Mouse (Mus musculus) monocyte, adult 2 months (primary cell): ENCODE measurements around the gene Gsdme.

Source experiments
- DNase-seq, 2 experiments: peaks; one replicate each; pipeline ENCODE4 v3.0.0; 2022; ENCODE audit warnings: low spot score in 2 of 2, low read depth in 1 of 2

Gsdme gene

GRCm38 (mm10) chr6:50263670-50264069 is at the start of gene Gsdme:
Gene Gsdme (minus strand): TSS chr6:50263862.
- no peak for DNase-seq

- DNase-seq = peak in 1 of 2 experiments; percentile 37
Measured at GRCm38 (mm10) chr6:50312647-50313046, 49.0 kb upstream of the Gsdme start.

DNA sequence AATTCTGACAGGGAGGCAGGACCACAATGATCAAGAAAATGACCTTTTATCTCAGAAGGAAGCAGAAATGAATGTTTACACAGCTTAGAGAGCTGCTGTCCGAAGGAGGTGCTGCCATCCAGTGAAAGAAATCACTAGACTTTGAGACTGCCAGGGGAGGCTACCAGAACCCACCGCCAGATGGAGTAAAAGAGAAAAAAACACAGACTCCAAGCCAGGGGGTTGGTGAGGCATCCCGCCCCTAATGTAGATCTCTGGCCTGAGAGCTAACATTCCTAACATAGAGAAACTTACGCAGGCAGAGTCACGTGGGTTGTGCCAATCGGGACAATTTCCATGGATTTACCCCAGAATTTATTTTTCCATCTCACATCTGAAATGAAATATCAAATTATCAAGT is 45.4 kb upstream of the Gsdme start:
- no peak for DNase-seq

- peak in 1 of 2 experiments; percentile 12 for DNase-seq
Measured at GRCm38 (mm10) chr6:50306625-50307024, 43.0 kb upstream of the Gsdme start.

DNA sequence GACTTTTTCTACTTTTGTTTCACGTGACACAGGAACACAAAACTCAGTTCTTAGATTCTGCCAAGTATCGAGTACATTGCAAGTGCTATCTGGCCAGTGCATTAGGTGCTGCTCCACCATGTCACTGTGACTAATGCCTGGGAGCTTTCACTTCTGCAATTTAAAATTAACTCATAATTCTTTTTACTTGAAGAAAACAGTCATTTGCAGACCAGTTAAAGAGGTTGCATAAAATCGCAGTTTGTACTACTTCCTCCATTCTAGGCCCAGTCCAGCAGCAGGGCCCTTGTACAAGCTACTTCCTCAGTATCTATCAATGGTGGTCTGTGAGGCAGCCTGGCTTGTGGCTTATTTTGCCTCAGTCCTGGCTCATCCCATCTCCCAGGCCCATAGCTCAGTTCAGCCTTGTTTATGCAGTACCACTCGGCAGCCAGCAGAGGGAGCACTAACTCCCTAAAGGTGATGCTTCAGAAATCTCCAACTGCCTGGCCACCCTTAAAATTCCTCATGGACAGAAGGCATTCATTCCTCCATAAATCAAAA is 41.4 kb upstream of the Gsdme start:
- peak; percentile 68 to 71 for DNase-seq

DNA sequence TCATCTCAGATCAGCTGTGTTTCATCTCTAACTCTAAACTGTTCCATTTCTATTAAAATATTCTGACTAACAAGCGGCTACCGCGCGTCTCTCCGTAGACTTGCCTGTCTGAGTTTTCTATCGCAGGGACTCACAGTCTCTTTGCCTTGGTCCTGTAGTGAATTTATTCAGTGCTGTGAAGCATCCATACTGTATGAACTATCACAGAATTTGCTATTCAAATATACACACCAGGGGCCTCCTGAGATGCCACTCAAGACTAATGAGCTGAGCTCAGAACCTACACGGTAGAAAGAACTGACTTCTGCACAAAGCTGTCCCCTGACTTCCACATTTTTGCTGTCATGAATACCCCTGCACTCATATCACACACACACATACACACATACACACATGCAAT is 37.5 kb upstream of the Gsdme start:
- DNase-seq = no peak

GRCm38 (mm10) chr6:50300622-50301021 is 37.0 kb upstream of the Gsdme start:
- DNase-seq = no peak

DNA sequence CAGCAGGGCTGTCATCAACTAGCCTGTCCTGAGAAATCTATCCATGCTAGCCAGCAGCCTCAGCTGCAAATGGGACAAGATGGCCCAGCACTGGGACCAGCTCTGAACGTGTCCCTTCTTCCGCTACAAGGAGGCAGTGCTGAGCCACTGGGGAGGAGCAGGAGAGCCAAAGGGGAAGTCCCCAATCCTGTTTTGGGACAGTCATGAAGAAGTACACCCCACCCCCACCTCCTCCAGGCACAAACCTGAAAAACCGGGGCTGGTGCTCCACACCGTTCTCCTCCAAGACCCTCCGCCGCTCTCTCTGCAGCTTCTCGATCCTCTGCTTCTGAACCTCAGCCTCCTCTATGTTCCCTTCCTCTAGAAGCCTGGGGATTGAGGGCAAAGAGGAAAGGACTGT is 35.4 kb upstream of the Gsdme start:
- DNase-seq = no peak

GRCm38 (mm10) chr6:50297671-50298070 is 34.0 kb upstream of the Gsdme start:
- DNase-seq = no peak

DNA sequence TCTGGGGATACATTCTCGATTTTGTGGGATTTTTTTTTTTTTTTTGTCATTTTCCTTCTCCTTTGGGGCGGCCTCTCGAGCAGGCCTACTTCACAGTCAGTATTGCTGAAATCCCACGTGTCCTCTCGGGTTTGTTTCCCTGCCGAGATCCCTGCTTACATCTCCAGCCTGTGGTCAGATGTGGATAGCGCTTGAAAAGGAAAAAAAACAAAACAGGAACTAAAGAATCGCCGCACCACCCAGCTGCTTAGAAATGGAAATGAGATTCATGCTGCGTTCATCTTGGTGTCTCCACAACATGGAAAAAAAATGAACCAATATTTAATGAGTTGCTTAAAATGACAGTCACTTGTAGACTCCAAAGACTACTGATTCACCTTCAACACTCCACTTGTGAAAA is 31.5 kb upstream of the Gsdme start:
- DNase-seq = no peak

- DNase-seq = peak; percentile 45 to 71
Measured at GRCm38 (mm10) chr6:50294128-50294527, 30.5 kb upstream of the Gsdme start.

DNA sequence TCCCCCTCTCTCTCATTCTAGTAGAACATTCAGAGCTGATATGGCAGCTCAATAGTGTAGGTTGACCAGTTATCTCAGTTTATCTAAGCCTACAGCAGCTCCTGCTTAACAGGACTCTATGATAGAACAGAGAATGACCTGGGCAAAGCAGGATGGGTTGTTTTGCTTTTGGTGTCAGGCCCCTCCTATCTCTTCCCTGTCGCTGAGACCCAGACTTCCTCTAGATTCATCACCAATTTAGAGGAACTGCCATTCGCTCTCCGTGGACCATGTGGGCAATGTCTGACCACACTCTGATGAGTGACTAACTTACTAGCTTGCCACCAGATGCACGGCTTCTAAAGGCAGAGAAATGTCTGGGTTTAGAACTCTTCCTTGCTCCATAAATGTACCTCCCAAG is 28.0 kb upstream of the Gsdme start:
- DNase-seq = peak; percentile 45 to 48

DNA sequence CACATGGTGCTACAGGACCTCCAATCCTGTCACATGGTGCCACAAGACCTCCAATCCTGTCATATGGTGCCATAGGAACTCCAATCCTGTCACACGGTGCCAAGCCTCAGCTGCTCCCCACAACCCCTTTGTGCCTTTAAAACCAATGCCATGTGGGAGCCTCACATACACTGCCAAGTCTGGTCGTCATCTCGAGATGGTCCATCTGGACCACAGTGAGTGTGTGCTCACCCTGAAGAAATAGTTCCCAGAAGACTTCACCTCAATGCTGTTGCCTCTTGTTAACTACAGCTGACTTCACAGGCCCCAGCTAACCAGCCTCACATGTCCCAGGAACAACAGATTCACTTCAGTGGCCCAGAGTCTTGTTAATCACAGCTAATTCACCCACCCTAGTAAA is 23.2 kb upstream of the Gsdme start:
- DNase-seq = no peak

- DNase-seq = no peak
Measured at GRCm38 (mm10) chr6:50279642-50280041, 16.0 kb upstream of the Gsdme start.

- DNase-seq = no peak
Measured at GRCm38 (mm10) chr6:50273947-50274346, 10.3 kb upstream of the Gsdme start.

- no peak for DNase-seq
Measured at GRCm38 (mm10) chr6:50273416-50273815, 9.8 kb upstream of the Gsdme start.

DNA sequence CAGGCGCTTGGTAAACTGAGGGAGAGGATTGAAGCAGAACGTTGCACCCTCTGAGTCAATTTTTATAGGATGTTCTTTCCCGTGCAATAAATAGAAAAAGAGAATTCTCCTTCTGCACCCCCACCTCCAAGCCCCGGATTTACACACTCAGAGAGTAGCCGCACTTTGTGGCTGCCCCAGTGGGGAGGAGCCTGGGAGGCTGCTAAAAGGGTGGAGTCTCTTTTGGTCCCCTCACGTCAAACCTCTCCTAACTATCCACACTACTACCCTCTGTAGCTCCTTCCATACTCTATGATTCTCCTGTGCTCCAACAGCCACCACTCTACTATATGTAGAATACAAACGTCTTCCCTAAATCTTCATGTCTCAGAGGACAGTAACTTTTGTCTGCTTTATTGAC is 1.4 kb downstream of the Gsdme start:
- DNase-seq = no peak

DNA sequence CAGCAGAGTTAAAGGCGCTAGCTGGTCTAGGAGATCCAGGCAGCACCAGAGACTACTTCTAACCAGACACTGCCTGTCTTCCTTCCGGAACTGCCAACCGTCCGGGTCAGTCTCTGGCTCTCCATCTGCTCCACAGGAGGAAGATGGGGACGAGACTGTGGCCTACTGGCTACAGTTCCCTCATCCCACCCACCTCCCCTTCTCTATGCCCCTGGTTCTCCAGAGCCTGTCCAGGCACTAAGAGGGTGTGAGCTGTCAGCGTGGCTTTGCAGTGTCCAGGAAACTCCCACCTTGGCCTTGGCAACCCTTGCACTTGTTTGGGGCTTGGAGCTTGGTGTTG is 1.8 kb downstream of the Gsdme start:
- no peak for DNase-seq

DNA sequence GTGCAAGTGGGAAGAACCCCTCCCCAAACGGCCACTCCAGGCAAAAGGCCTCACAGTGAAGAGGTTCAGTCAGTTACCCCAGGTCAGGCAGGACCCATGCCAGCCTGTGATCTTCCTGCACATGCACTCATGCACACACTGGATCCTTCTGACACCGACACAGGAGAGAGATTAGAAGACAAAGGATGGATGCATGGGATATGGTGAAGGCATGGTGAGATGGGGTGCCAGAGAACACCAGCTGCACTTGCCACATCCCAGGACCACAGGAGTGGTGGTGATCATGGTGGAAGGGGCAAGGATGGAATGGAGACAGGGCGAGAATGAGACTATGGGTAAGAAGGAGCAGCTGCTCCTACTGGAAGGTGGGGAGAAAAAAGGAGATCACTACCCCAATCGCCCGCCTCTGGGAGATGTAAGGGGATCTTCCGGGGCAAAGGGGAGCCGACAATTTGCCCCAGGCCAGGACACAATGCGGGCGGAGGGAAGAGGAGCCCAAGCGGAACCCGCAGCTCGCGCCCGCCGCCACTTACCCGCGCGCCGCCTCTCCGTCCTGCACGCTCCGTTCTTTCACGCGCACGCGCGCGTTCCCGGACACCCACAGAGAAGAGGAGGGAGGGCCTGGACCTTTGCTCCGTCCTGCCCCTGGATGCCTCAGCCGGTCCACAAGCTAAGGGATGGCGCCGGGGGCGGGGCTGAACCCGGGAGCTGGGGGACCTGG is 2.3 kb downstream of the Gsdme start:
- peak; percentile 56 to 66 for DNase-seq

GRCm38 (mm10) chr6:50255356-50255755 is 8.3 kb downstream of the Gsdme start:
- no peak for DNase-seq

- DNase-seq = peak; percentile 37 to 45
Measured at GRCm38 (mm10) chr6:50254723-50255184, 8.9 kb downstream of the Gsdme start.

- peak; percentile 46 to 58 for DNase-seq
Measured at GRCm38 (mm10) chr6:50252690-50253089, 11.0 kb downstream of the Gsdme start.

DNA sequence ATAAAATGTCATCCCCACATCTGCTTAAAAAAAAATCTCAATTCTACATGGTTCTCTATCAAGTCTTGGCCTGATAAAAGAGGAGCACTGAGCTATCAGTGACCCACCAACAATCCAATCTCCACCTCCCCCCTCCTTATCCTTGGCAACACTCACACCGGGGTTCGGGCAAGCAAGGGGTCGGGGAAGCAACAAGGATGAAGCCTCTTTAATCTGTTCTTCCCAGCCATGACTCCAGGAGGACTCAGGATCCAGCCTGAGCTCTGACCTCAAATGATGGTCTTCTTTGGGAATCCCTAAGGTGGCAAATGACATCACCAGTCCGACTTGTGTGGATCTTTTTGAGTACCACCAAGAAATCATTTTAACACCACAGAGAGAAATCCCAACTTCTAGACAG is 15.9 kb downstream of the Gsdme start:
- DNase-seq = no peak
